Mouse (Mus musculus): ENCODE data around the gene Entpd2. TPM values are rescaled to one million over a fixed set of nuclear protein-coding genes. Genes with fewer than 3 reads are reported as not detected.

The Entpd2 gene
- polyA plus RNA-seq, 1 experiment from 2014 or later: not detected

Small RNAs within 50 kb of the gene (microRNA-seq; reads per million reads assigned to microRNA genes)
- not detected for gene Mir3087 (ENCODE audit: insufficient number of aligned reads)

Other genes with a start within 250 kb of the Entpd2 start
- gene Nrarp, start 215.1 kb upstream of the Entpd2 start, polyA plus RNA-seq (2014; fragmentation: Nextera tagmentation; extraction: Ambion mirVana): 63.6 and 72.1 TPM in 2 replicates
- 1.3 and 1.5 TPM in 2 replicates for gene Tor4a, start 199.0 kb upstream of the Entpd2 start, polyA plus RNA-seq (2014; fragmentation: Nextera tagmentation; extraction: Ambion mirVana)
- gene Nelfb, start 184.4 kb upstream of the Entpd2 start, polyA plus RNA-seq (2014; fragmentation: Nextera tagmentation; extraction: Ambion mirVana): 110 TPM in 2 replicates
- gene Stpg3, start 181.2 kb upstream of the Entpd2 start, polyA plus RNA-seq (2014; fragmentation: Nextera tagmentation; extraction: Ambion mirVana): not detected in 2 replicates
- 0.88 and 1.3 TPM in 2 replicates for gene Fam166a, start 177.1 kb upstream of the Entpd2 start, polyA plus RNA-seq (2014; fragmentation: Nextera tagmentation; extraction: Ambion mirVana)
- 615 and 680 TPM in 2 replicates for gene Tubb4b, start 171.2 kb upstream of the Entpd2 start, polyA plus RNA-seq (2014; fragmentation: Nextera tagmentation; extraction: Ambion mirVana)
- gene Slc34a3, start 161.5 kb upstream of the Entpd2 start, polyA plus RNA-seq (2014; fragmentation: Nextera tagmentation; extraction: Ambion mirVana): not detected in 2 replicates
- gene Rnf224, start 159.1 kb upstream of the Entpd2 start, polyA plus RNA-seq (2014; fragmentation: Nextera tagmentation; extraction: Ambion mirVana): not detected in 2 replicates
- gene Rnf208, start 153.6 kb upstream of the Entpd2 start, polyA plus RNA-seq (2014; fragmentation: Nextera tagmentation; extraction: Ambion mirVana): 33.0 and 37.6 TPM in 2 replicates
- not detected in 2 replicates for gene Cysrt1, start 153.4 kb upstream of the Entpd2 start, polyA plus RNA-seq (2014; fragmentation: Nextera tagmentation; extraction: Ambion mirVana)
- 5.1 and 5.8 TPM in 2 replicates for gene AL732309.1, start 149.0 kb upstream of the Entpd2 start, polyA plus RNA-seq (2014; fragmentation: Nextera tagmentation; extraction: Ambion mirVana)
- gene Tmem203, start 140.4 kb upstream of the Entpd2 start, polyA plus RNA-seq (2014; fragmentation: Nextera tagmentation; extraction: Ambion mirVana): 13.6 and 15.8 TPM in 2 replicates
- 4.6 and 7.3 TPM in 2 replicates for gene Tprn, start 133.3 kb upstream of the Entpd2 start, polyA plus RNA-seq (2014; fragmentation: Nextera tagmentation; extraction: Ambion mirVana)
- gene Ssna1, start 123.4 kb upstream of the Entpd2 start, polyA plus RNA-seq (2014; fragmentation: Nextera tagmentation; extraction: Ambion mirVana): 222 and 238 TPM in 2 replicates
- 116 and 126 TPM in 2 replicates for gene Anapc2, start 123.4 kb upstream of the Entpd2 start, polyA plus RNA-seq (2014; fragmentation: Nextera tagmentation; extraction: Ambion mirVana)
- gene Tmem210, start 107.7 kb upstream of the Entpd2 start, polyA plus RNA-seq (2014; fragmentation: Nextera tagmentation; extraction: Ambion mirVana): not detected in 2 replicates
- not detected in 2 replicates for gene Lrrc26, start 106.0 kb upstream of the Entpd2 start, polyA plus RNA-seq (2014; fragmentation: Nextera tagmentation; extraction: Ambion mirVana)
- 1.7 and 2.1 TPM in 2 replicates for gene Grin1, start 76.7 kb upstream of the Entpd2 start, polyA plus RNA-seq (2014; fragmentation: Nextera tagmentation; extraction: Ambion mirVana)
- gene Man1b1, start 63.5 kb upstream of the Entpd2 start, polyA plus RNA-seq (2014; fragmentation: Nextera tagmentation; extraction: Ambion mirVana): 75.7 and 77.8 TPM in 2 replicates
- gene Dpp7, start 39.5 kb upstream of the Entpd2 start, polyA plus RNA-seq (2014; fragmentation: Nextera tagmentation; extraction: Ambion mirVana): 20.1 and 20.5 TPM in 2 replicates
- gene Uap1l1, start 30.2 kb upstream of the Entpd2 start, polyA plus RNA-seq (2014; fragmentation: Nextera tagmentation; extraction: Ambion mirVana): 3.1 and 5.4 TPM in 2 replicates
- 79.0 and 85.0 TPM in 2 replicates for gene Sapcd2, start 23.6 kb upstream of the Entpd2 start, polyA plus RNA-seq (2014; fragmentation: Nextera tagmentation; extraction: Ambion mirVana)
- gene Npdc1, start 3.5 kb downstream of the Entpd2 start, polyA plus RNA-seq (2014; fragmentation: Nextera tagmentation; extraction: Ambion mirVana): 120 and 128 TPM in 2 replicates
- gene Fut7, start 27.4 kb downstream of the Entpd2 start, polyA plus RNA-seq (2014; fragmentation: Nextera tagmentation; extraction: Ambion mirVana): not detected in 2 replicates
- 9.9 and 10.2 TPM in 2 replicates for gene Abca2, start 32.8 kb downstream of the Entpd2 start, polyA plus RNA-seq (2014; fragmentation: Nextera tagmentation; extraction: Ambion mirVana)
- gene Clic3, start 61.0 kb downstream of the Entpd2 start, polyA plus RNA-seq (2014; fragmentation: Nextera tagmentation; extraction: Ambion mirVana): 0.61 and 0.77 TPM in 2 replicates
- 22.9 and 24.2 TPM in 2 replicates for gene Paxx, start 65.2 kb downstream of the Entpd2 start, polyA plus RNA-seq (2014; fragmentation: Nextera tagmentation; extraction: Ambion mirVana)
- 0.69 and 0.73 TPM in 2 replicates for gene Ptgds, start 74.2 kb downstream of the Entpd2 start, polyA plus RNA-seq (2014; fragmentation: Nextera tagmentation; extraction: Ambion mirVana)
- not detected in 2 replicates for gene Lcn12, start 98.0 kb downstream of the Entpd2 start, polyA plus RNA-seq (2014; fragmentation: Nextera tagmentation; extraction: Ambion mirVana)
- 96.1 and 102 TPM in 2 replicates for gene Fbxw5, start 104.9 kb downstream of the Entpd2 start, polyA plus RNA-seq (2014; fragmentation: Nextera tagmentation; extraction: Ambion mirVana)
- 5.5 and 5.9 TPM in 2 replicates for gene C8g, start 105.8 kb downstream of the Entpd2 start, polyA plus RNA-seq (2014; fragmentation: Nextera tagmentation; extraction: Ambion mirVana)
- 37.2 and 40.1 TPM in 2 replicates for gene Traf2, start 151.1 kb downstream of the Entpd2 start, polyA plus RNA-seq (2014; fragmentation: Nextera tagmentation; extraction: Ambion mirVana)
- gene Edf1, start 162.0 kb downstream of the Entpd2 start, polyA plus RNA-seq (2014; fragmentation: Nextera tagmentation; extraction: Ambion mirVana): 353 and 371 TPM in 2 replicates
- gene Mamdc4, start 179.0 kb downstream of the Entpd2 start, polyA plus RNA-seq (2014; fragmentation: Nextera tagmentation; extraction: Ambion mirVana): 1.3 and 5.0 TPM in 2 replicates
- 144 and 164 TPM in 2 replicates for gene Phpt1, start 179.3 kb downstream of the Entpd2 start, polyA plus RNA-seq (2014; fragmentation: Nextera tagmentation; extraction: Ambion mirVana)
- 0.28 and 0.69 TPM in 2 replicates for gene Ajm1, start 185.9 kb downstream of the Entpd2 start, polyA plus RNA-seq (2014; fragmentation: Nextera tagmentation; extraction: Ambion mirVana)
- 77.1 and 81.5 TPM in 2 replicates for gene Rabl6, start 212.6 kb downstream of the Entpd2 start, polyA plus RNA-seq (2014; fragmentation: Nextera tagmentation; extraction: Ambion mirVana)
- 0.13 and 0.21 TPM in 2 replicates for gene Ccdc183, start 221.8 kb downstream of the Entpd2 start, polyA plus RNA-seq (2014; fragmentation: Nextera tagmentation; extraction: Ambion mirVana)
- gene Tmem141, start 226.1 kb downstream of the Entpd2 start, polyA plus RNA-seq (2014; fragmentation: Nextera tagmentation; extraction: Ambion mirVana): 12.6 and 17.9 TPM in 2 replicates
- gene Fcna, start 232.2 kb downstream of the Entpd2 start, polyA plus RNA-seq (2014; fragmentation: Nextera tagmentation; extraction: Ambion mirVana): 0.95 and 0.97 TPM in 2 replicates